Mouse (Mus musculus) ovary, postnatal 14 days (tissue): ENCODE data around the gene Rhof.
A peak's percentile ranks its signal among the peaks of the same experiment; 100 is the strongest.
"Not testable (repeated sequence)": the region's sequence is repeated elsewhere in the genome, so short reads cannot be mapped to it uniquely, and the experiment has no call there.

Experiments used
- DNase-seq: peaks from one replicate; pipeline ENCODE4 v3.0.0; 2022; ENCODE audit warnings: low spot score

Rhof gene

DNA sequence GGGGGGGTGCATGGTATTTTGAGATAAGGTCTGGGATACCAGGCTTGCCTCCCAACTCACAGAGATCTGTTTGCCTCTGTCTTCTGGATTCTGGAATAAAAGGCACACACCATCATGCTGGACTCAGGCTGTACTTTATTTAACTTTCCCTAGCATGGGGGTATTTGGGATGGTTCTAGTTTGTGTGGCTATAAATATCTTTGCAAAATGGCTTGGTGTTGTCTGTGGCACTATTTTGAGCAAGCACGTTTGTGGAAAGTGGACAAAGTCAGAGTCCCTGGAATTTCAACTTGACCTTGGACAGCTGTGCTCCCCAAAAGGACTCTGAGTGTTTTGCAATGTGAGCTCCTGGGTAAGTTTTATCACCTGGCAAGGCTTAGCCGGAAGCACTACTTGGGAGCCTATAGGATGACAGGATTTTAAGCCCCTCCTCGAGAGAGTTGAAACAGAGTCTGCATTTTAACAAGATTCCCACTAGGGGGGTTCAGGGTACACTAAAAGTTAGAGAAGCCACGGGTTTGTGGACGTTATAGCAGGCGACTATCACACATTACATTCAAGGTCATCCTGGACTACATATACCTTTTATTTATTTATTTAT lies 65.0 kb downstream of the Rhof start:
- no peak for DNase-seq

DNA sequence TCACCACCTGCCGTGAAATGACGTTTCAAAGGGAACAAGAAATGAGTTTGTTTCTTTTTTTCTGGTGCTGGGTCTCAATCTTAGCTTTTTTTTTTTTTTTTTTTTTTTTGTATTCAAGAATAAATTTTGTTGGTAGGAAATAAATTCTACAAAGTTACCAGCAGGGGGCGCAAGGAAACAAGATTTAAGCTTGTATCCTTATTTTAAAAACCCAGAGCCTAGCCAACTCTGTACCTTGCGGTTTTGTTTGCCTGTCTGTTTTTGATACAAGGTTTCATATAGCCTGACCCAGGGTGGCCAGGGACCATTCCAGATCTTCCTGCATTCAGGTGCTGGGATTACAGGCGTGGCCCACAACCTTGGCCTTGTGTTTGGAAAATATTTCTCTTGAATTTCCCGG lies 68.3 kb downstream of the Rhof start:
- DNase-seq, result peak; percentile 52

DNA sequence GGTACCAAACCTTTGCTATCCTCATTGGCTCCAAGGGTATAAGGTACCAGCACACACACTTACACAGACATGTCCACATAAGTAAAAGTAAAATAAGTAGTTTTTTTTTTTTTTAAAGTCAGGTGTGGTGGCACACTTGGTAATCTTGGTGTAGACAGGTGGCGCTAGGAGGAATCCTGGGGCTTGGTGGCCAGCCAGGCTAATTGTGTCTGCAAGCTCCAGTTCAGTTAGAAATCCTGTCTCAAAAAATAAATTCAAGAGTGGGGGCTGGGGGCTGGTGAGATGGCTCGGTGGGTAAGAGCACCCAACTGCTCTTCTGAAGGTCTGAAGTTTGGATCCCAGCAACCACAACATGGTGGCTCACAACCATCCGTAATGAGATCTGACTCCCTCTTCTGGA lies 69.4 kb downstream of the Rhof start:
- DNase-seq, result no peak

DNA sequence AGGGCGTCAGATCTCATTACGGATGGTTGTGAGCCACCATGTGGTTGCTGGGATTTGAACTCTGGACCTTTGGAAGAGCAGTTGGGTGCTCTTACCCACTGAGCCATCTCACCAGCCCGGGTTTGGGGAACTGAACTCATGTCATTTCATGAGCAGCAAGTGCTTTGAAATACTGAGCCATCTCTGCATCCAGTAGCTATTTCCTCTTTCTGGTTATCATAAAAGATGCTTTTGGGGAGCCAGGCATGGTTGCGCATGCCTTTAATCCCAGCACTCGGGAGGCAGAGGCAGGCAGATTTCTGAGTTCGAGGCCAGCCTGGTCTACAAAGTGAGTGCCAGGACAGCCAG lies 71.1 kb downstream of the Rhof start:
- not testable (repeated sequence) for DNase-seq

DNA sequence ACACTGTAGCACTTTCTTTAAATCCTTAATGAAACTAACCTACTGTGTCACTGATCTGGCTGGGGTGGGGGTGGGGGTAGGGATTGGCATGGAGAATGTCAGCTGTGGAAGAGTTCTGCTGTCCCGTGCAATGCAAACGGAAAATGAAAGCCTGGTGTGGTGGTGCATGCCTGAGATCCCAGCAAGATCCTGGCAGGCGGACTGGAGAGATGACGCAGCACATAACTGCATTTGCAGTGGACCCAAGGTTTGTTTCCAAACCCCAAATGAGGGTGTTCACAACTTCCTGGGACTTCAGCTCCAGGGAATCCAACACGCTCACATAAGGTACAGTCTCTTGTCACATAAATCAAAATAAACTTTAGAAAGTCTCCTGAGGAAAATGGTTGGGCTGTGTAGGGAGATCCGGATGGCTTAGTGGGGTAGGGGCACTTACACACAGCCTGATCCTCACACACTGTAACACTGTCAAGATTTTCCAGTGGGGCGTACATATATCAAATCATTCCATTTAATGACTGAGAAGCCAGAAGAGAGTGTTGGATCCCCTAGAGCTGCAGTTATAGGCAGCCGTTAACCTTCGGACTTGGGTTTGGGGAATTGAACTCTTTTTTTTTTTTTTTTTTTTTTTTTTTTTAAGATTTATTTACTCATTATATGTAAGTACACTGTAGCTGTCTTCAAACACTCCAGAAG lies 71.6 kb downstream of the Rhof start:
- no peak for DNase-seq

DNA sequence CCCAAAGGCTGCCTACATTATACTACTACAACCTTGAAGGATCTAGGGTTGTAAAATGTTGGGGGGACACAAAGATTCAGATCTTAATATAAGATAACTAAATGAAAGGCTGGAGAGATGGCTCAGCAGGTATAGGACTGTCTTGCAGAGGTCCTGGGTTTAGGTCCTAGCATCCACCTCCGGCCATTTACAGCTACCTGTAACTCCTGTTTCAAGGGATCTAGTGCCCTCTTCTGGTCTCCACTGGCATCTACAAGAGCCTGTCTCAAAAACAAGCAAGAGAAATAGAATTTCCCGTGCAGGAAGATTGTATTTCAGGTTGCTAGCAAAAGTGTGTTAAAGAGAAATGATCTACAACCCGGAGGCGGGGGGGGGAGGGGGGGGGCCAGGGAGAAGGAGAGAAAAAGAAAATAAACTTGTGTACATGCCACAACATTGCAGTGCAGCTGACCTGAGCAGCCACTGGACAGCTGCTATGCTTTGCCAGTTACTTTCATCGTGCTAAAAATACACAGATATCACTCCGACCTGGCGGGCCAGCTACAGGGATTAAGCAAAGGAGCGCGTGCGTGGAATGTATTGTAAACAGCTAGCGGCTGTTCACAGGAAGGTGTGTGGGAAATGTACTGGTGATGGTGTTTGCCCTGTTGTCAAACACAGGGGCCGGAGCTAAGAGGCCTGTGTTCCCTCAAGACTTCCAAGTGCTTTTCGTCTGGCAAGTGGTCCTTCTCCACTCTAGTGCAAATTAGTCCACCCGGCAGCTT lies 72.6 kb downstream of the Rhof start:
- DNase-seq, result no peak

DNA sequence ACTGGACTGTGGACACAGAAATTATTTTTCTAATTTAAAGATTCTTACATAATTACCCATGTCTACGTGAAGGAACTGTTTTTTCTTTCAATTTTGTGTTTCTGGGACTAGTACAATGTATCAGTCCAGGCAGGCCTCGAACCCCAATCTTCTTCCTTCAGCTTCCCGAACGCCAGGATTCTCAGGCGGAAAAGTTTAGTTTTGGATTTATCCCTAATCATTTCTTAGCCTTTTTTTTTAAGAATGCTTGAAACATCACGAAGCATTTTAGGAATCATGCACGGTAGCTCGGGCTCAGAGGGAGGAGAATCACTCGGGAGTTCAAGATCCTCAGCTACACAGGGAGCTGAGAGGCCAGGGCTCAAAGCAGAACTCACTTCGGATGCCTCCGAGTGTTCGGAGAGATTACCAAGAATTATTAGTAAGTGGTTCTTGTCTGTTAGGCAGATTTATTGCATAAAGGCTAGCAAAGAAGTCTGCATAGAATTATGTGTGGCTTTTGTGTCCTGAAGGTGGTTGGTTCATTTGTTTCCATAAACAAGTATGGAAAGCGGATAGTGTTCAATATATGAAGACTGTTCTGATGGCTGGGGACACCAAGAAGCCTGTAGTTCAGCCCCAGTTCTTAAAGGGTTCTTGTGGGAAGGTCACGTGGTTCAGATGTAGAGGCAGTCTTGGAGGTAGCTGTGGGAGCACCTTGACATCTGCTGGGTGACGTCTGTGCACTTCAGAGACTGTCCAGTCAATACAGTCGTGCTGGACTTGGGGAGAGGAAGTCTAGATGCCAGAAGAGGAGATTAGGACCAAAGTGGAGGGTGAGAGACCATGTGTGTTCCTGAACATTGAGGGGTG lies 74.0 kb downstream of the Rhof start:
- no peak for DNase-seq

DNA sequence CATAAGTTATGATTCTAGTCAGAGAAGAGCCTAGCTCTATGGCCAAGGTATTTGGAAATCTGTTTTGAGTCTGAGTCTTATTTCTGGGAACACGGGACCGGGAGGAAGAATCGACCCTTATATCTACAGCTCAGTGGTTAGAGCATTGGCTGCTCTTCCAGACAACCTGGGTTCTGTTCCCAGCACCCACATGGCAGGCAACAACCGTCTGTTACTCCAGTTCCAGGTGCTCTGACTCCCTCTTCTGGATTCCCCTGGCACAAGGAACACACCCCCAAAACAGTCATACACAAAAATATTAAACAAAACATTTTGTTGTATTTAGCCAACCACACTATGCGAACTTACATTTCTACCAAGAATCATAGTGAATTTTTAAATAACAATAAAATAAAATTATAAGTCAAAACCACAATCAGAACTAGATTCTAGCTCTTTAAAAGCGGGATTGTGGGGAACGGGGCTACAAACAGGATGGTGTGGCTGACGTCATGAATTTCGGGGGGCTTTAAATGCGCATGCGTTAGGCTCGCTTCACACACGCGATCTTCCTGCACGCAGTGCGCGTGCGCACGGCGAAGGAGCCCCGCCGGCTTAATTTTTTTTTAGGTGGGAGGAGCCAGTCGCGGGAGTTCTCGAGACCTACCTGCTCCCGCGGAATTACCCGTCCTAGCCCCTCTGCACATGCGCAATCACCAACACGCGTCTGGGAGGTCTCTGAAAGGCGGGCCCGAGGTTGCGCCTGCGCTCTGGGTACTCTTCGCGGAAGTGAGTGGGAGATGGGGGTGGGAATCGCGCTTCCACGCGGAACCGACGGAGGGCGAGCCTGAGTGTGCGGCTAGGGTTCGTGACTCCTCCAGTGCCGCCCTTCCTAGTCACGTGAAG lies 74.9 kb downstream of the Rhof start:
- peak; percentile 97 for DNase-seq
